Mouse (Mus musculus): ENCODE measurements around the gene Bmp6.

DNA sequence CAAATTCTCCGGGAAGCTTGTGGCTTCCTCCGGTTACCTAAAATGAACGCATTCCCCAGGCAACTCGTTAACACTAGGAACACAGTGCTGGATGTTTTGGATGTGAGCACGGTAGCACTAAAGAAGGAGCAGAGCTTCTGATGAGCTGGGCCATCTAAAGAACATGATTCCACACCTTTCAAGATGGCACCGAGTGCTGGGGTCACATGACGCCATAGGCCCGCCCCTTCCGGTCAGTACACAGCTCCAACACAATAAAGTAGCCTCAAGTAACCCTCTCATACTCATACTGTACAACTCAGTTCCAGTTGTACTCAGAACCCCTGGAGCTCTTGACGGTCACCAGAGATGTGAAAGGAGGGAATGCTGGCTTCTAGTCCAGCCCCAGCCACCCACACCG, 171.7 kb downstream of the Bmp6 start:
- TF ChIP-seq CTCF (IDR thresholded peaks at IDR 0.05; ENCODE audit: low read depth): no peak
- no peak for TF ChIP-seq EP300 (IDR thresholded peaks at IDR 0.05; ENCODE audit: low read depth)

Measured in heart, postnatal 0 days (tissue).